Mouse (Mus musculus) heart, postnatal 36 days (tissue): ENCODE measurements at regions not wholly inside any gene's neighbourhood (a gene's known extent, or its start where the extent isn't known, plus 50 kb on each side); places are given as distances from the start of the nearest gene placed in this dataset.

ENCODE experiments used
- DNase-seq, 2 experiments: peaks; one replicate each; pipeline ENCODE4 v3.0.0; 2021 to 2022
- intact Hi-C: fragments of 180-260 bp; cut with DNase I; formaldehyde crosslinking; loops from one replicate; pipeline ENCODE4 v1.15.1; 2025

DNA sequence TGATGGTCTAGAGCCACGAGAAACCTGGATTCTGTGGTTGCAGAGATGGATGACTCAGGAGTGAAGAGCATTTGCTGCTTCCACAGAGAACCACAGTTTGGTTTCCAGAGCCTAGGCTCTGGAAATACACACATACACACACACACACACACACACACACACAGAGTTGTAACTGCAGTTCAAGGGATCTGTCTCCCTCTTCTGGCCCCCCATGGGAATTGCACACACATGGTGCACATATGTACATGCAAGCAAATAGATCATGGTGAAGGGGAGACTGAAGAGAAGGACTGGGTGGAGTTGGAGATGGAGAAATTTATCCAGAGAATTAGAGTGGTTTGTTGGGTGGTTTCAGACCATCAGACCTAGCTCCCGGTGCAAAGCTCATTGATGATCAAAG is 252.6 kb downstream of the Gm4791 start:
- intact Hi-C loops: no loop called here
- DNase-seq: no peak

DNA sequence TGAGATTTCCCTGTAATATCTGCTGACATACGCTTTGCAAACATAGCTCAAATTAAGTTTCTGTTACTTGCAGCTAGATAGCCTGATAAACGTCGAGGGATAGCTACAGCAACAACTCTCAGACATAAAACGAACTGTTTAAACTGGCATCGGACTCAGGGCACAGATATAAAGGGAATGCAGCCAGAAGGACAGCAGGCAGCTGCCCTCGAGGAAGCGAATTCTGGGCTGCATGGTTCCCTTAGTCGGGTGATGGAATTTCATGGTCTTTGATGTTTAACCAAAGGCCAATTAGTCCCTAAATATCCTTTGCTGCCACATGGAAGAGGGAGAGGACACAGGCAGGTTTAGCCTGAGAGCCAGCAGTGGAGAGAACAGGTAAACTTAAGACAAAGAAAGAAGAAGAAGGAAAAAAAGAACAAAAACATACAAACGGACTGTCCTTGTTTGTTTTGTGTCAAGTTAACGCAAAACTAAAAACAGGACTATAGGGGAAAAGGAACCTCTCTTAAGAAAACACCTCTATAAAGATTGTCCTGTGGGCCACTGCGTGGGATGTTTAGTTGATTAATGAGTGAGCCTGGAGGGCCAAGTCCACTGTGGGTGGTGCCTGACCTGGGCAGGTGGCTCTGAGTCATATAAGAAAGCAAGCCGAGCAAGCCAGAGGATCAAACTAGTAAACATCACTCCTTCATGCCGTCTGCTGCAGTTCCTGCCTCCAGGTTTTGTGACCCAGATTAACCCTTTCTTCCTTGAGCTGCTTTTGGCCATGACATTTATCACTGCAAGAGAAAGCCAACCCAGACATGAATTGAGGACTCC is 255.5 kb downstream of the Gm4791 start:
- DNase-seq: no peak
- intact Hi-C loops: no loop called here

DNA sequence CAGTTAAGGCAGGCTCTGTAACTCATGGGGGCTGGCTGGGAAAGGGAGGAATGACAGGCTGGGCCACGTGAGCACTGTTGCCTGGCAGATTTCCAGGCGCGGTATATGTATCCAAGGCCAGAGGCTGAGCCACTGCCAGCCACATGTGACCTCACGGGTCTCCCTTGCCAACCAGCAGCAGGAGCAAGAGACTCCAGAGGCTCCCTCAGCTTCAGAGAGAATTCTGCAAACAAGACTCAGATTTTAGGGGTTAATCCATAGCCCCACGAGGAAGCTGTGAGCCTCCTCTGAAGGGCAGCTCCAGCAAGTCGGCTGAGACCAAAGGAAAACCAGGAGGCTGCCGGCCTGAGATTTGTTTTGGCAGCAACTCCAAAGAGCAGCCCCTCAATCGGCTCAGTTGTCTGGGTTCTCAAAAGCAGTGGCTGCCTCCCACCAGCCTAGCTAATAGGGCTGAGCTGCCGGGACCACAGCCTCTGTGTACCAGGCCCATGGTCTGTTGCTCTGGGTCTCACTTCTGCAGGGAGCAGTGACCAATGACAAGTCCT is 264.0 kb upstream of the Cadm1 start:
- intact Hi-C loops: no loop called here
- DNase-seq: peak; percentile 50 to 57

DNA sequence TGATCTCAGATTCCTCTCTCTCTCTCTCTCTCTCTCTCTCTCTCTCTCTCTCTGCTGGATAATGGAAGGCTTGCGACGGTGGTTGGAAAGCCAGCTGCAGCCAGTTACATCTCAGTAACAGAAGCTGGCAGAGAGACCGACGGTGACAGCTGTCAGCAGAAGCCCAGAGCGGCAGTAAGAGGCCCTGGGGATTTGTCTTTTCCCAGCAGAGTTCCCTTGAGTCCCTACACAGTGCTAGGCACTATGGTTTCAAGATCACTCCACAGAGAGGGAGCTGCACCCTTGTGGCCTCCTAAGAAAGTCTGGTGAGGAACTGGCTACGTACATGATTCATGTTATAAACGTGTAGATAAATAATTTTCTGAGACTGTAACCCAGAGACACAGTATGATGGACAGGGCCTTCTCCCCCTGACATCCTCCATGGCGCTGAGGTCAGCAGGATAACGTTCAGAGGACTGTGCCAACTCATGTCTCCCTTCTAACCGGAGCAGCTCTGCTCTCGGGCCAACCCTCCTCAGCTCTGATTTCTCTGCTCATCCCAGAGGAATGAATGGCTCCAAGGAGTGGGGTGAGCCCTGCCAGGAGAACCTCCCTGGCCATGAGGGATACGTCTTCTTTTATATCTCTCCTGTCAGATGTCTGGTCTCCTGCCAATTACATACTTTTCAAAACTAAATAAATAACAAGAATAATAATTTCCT is 253.5 kb upstream of the Cadm1 start:
- intact Hi-C loops: no loop called here
- DNase-seq: peak; percentile 10 to 17

DNA sequence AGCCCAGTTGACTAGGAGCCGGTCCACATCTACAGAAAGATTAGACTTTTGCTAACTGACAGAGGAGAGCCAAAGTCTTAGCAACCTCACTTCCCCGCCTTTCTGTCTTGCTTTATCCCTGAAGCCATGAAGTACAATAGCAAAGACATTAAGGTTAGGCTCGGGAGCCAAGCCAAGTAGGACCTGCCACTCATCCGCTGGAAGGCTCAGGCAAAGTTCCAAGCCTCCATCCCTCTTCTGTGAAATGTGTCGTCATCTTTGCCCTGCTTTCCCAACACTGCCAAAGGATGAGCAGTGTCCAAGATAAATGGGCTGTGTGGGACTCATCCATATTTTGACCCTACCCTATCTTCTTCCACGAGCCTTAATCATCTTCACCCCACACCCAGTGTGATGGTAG is 250.6 kb upstream of the Cadm1 start:
- no peak for DNase-seq

DNA sequence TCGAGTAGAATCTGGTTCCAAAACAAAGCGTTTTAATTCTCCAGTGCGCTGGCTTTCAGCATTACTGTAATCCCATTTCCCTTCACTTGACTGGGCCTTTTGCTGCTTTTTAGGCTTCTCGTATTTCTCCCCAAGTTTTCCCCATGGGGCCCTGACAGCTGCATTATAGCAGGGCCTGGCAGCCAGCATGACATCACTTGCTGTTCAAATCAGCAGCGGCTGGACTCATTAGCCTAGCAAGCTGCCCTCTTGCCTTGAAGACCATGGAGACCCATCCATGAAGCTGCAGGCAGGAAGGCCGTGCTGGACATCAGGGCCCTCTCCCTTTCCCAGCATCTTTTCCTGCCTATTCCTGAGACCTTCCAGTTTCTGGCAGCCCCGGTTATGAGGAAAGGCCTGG is 249.8 kb upstream of the Cadm1 start:
- intact Hi-C loops: no loop called here
- DNase-seq: peak; percentile 52 to 59

More for the DNA sequence above, 250.6 kb upstream of the Cadm1 start:
- intact Hi-C loops: no loop called here

DNA sequence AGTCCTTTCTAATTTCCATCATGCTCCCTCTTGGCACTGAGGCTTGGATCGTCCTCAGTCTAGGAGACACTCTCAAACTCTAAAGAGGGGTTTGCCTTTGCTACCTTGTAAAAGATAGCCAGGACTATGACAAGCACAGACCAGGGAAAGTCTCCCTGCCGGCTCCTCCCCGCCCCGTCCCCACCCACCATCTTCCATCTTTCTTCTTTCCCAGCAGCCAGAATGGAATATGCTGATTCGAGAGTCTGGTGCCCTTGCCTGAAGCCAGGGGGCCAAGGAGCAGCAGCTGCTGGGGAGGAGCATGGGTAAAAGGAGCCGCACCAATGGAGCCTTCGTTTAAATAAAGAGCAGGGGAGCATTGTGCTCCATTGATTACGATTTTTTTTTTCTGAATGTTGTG is 249.4 kb upstream of the Cadm1 start:
- intact Hi-C loops: no loop called here
- no peak for DNase-seq

DNA sequence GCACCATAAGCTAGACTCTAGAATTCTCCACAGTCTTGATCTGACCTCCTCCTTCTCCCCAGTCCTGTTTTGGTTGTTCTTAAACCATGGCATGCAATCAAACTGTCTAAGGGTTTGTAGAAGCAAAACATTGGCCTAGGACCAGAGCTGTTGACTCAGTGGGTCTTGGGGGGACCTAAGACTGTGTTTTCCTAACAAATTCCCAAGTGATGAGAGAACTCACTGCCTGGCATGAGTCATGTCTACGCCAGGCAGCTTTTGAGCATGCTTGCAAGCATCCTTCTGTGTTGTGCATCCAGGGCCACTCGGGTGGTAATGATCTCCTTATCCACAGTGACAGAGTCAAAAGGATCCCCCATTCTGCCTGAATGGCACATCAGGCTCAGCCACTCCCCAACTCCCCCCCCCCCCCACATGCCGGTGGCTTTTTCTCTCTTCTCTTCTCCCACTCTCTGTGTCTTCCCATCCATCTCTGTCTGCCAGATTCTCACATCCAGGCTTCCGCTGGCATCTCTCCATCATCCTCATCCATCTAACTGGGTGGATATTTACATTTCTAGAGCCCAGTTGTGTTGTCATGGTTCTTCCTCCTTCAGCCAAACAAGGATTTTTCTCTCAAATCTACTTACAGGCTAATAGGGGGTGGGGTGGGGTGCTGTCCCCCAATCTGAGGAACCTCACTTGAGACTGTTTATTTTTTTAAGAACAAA is 246.1 kb upstream of the Cadm1 start:
- DNase-seq: no peak
- intact Hi-C loops: no loop called here

DNA sequence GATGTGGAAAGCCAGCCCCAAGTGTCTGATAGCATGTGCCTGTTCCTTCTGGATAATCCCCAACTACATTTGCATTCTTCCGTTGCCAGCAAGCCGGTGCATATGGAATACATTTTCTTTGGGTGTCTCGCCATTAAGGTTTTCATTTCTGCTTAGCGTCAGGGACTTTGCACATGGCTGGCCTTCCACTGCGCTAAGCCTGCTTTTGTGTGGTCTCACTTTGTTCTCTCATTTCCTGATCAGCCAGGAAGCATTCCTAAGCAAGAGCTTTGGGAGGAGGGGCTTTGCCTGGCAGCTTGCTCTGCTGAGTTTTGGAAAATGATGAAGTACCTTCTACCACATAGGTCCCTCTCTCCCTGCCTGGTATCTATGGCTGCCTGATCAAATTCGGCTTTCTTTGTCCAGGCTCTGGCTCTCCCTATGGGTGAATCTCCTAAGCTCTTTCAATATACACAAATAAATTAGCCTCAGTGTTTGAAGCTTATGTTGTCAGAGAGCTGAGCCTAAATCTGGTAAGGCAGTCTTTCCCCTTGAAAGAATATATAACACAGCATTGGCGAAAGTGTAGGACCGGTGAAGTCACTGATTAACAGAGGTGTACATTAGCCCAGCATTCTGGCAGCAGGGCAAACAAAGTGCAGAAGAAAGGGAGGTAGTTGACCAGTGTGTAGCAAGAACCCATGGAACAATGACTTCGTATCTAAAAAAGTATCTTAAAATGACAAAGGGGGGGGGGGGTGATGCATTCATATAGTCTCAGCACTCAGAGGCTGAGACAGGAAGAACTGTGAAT is 242.8 kb upstream of the Cadm1 start:
- DNase-seq: no peak
- intact Hi-C loops: no loop called here

DNA sequence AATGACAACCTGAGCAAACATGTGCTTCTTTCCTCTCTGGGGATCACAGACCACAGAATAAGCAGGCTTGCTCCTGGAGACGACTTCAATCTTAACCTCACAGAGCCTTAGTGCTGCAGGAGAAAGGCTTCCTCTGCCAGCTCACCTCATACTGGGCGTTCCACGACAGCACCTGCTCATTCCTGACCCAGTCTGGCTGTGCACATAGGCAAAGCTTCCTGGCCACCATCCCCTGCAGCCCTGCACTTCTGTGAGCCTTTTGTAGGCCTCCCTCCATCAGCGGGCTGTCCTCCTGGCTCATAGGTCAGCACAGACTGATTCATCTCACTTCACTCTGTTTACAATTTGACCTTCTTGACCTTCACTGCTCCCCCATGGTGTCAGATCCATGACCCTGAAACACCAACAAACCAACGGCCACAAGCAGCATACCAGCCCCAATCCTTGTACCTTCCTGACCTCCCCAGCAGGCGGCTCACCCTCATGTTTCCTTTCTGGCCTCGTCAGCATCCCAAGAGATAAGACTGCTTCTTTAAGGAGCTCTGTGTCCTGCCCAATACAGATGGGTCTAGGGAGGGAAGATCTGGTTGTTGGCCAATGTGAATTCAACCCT is 241.3 kb upstream of the Cadm1 start:
- DNase-seq: no peak
- intact Hi-C loops: no loop called here

DNA sequence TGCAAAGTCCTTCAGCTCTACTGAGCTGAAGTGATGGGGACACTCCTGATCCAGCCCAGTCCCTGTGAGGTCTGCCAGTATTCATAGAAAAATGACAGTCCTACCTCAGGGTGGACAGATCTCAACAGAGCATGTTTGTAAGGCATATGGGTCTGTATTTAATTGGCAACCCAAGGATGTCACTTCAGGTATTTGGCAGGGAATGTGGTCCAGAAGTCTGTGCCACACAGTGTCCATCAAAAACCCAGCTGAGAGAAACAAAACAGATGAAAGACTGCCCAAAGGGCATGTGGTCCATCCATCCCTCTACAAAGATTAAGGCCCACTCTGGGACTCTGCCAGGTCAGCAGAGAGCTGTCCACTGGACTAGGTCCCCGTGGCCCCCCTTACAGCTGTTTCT is 229.3 kb upstream of the Cadm1 start:
- intact Hi-C loops: no loop called here
- DNase-seq: no peak

DNA sequence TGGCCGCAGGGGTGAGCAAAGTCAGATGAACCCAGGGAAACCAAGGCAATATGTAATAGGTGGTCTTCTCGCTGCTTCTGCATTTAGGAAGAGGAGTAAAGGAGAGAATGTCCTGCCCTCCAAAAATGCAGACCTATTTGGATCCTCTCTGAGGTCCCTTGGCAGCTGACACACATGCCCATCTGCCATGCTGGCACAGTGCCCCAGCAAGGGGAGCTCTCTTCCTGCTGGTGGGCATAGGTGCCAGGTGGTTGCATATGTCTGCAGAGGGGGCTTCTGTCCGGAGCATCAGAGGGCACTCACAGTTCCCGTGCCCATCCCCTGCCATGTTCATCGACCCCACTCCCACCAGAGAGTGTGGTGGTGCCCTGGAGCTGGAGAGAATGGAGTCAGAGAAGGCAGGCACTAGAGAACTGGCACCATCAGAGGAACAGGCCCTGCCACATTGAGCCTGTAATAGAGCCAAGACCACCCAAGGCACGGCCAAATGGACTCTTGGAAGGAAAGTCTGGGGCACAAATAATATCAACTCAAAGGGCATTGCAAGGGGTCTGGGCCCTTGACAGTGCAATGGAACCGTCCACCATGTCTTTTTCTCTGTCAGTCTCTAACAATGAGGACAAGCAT is 222.7 kb upstream of the Cadm1 start:
- intact Hi-C loops: no loop called here
- no peak for DNase-seq

DNA sequence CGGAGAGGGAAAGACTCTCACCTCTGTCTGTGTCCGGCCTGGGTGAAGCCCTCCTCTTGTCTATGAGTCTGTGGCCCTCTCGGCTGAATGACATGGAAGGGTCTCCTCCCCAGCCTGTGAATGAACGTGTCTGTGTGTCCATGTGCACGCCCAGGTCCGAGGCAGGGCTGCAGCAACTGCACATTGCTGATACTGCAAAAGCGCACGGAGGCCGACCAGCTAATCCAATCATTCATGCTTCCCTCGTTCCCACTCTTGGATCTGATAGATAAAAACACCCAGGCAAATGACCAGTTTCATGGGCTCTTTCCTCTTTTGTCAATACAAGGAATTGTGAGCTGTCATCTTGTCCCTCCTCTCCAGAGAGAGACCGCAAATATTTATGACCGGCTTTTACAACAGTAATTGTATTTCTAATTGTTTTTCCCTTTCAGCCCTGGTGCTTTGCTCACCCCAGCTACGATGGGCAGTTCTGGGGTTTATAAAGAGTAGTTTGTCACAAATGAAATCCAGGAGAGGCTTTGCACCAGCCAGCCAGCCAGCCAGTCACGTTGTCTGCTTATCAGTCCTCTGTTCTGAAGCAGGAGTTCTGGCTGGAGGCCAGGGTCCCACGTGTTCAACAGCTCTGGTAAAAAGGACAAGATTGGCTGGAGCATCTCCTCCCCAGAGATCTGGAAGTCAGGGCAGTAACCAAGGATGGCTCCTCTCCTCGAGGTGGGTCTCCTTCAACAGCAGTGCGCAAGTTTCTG is 222.0 kb upstream of the Cadm1 start:
- peak; percentile 51 to 68 for DNase-seq

DNA sequence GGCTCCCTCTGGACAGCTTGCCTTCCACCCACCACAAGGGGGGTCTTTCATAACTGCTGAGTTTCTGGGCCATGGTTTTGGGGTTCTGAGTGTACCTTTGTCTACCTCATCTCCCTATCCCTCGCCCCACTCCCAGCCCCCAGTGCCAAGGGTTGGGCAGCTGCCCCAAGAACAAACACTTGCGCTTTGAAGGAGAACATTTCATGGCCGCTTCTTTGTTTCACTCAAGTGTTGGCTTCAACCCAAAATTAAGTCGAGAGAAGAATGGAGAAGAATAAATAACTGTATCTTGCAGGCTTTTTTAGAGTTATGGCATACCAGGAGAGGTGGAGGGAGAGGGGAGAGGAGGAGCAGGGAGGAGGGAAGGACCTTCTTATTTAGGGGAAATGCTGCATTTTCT is 216.5 kb upstream of the Cadm1 start:
- DNase-seq: no peak
- intact Hi-C loops: no loop called here

More for the DNA sequence above, 222.0 kb upstream of the Cadm1 start:
- intact Hi-C loops: no loop called here

DNA sequence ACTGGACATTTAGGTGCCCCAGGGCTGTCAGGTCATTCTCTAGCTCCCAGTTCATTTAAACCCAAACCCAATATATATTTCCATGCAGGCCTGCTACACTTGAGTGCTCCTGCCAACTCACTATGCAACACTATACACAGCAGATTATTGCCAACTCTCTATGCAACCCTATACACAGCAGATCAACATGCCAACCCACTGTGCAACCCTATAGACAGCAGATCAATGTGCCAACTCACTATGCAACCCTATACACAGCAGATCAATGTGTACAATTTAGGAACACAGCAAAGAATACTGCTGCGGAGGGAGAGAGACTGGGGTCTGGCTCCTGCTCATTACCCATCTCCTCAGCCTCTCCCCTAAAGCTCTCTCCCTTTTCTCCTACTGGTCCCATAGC is 215.7 kb upstream of the Cadm1 start:
- DNase-seq: no peak
- intact Hi-C loops: no loop called here

DNA sequence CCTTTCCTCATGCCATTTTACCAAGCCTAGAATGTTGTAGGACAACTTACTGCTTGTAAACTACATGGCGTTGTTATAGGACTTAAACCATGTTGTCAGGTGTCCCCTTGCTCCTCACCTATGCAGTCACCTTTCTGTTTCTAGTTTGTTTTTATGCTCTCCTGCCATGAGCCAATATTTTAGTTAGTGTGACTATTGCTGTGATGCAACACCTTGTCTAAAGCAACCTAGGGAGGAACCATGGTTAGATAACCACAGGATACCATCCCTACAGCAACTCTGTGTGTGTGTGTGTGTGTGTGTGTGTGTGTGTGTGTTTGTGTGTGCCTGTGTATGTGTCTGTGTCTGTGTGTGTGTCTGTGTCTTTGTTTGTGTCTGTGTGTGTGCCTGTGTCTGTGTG is 209.6 kb upstream of the Cadm1 start:
- intact Hi-C loops: no loop called here
- DNase-seq: no peak

DNA sequence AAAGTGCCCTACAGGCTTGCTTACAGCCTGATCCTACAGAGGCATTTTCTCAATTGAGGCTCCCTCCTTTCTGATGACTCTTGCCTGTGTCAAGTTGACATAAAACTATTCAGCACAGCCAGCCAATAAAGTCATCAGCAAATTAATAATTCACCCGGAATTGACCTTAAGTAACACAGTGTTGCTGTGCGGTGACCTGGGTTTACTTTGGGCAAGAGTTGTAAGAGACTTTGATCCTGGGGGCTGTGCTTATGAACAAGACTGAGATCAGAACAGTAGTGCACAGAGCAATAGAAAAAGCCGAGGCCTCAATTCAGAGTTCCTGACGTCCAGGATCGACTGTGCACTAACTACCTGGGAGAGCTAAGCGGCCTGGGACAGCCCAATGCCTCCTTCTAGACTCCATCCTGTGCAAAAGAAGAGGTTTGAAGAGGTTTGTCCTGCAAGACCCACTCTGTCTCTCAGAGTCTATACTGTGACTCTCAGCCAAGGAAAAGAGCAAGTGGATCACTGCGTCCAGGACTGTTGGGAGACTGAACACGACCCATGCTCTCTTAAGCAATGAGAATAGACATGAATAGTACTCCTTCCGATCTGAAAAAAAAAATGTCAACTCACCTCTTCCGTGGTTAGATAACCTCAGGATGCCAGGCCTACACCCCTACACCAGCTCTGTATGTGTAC is 208.7 kb upstream of the Cadm1 start:
- DNase-seq: no peak
- intact Hi-C loops: no loop called here

DNA sequence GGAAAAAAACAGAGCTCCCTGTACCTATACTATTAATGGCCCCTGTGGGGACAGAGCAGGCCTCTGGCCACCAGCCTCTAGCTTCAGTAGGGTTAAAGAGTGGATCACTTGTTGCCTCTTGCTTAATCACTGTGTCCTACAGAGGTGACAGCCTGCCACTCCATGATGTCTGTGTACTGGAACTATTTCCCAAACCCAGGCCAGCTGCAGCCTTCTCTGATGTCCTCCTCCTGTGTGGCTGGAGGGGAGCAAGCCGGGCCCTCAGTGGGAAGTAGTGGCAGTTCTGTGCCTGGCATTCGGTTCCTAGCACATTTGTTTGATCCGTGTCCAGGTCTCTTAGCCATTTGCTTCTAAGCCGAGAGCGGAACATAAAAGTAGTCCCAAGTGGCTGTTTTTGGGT is 207.7 kb upstream of the Cadm1 start:
- intact Hi-C loops: no loop called here

More for the DNA sequence above, 207.7 kb upstream of the Cadm1 start:
- no peak for DNase-seq
